Mouse (Mus musculus) gastrocnemius, postnatal 36 days (tissue): Measurements from ENCODE around the gene 4930502E18Rik. TPM values are rescaled to one million over a fixed set of nuclear protein-coding genes. Genes with fewer than 3 reads are reported as not detected.
"Not testable (repeated sequence)": the region's sequence is repeated elsewhere in the genome, so short reads cannot be mapped to it uniquely, and the experiment has no call there.

Experiments used
- DNase-seq, 2 experiments: peaks; one replicate each; pipeline ENCODE4 v3.0.0; 2022
- intact Hi-C: fragments of 180-260 bp; cut with DNase I; formaldehyde crosslinking; loops from one replicate; pipeline ENCODE4 v1.15.1; 2025
- long read RNA-seq, 2 experiments: library from polyadenylated mRNA; stranded (forward); transcript quantifications; one replicate each; pipeline ENCODE4 v2.0.0; 2021
- total RNA-seq, 2 experiments: library from RNA; stranded (reverse); gene quantifications; 2 replicates each; pipeline ENCODE4 v1.2.3; 2021

4930502E18Rik gene
- not detected for total RNA-seq
- long read RNA-seq, experiment 1 = 0 reads
- long read RNA-seq, experiment 2 = 0 reads

GRCm38 (mm10) chrX:53724596-53724995, at the start of gene 4930502E18Rik:
Gene 4930502E18Rik (plus strand): TSS chrX:53724826.
- intact Hi-C loops = no loop called here
- DNase-seq = no peak

DNA sequence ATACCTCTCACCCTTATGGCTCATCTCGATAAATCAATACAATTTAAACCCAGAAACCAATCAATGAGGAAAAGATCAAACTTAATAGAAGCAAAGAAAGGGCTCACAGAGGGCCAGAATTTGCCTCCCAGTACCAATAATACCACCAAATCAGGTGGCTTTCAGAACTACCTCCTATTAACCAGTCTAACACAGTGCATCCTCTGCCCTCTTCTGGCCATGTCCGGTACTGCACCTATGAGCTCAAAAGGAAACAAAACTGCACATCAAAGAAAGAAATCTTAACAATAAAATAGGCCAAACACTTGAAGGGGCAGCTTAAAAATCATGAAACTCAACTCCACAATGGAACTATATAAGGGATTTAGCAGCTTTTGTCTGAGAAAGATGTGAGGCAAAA, 47.7 kb upstream of the 4930502E18Rik start:
- peak; percentile 34 to 47 for DNase-seq
- intact Hi-C loops = not testable (repeated sequence)

GRCm38 (mm10) chrX:53682650-53683049, 42.0 kb upstream of the 4930502E18Rik start:
- DNase-seq, intact Hi-C loops: not testable (repeated sequence)

- DNase-seq, intact Hi-C loops: not testable (repeated sequence)
These were observed 40.0 kb upstream of the 4930502E18Rik start for GRCm38 (mm10) chrX:53684676-53685075.

DNA sequence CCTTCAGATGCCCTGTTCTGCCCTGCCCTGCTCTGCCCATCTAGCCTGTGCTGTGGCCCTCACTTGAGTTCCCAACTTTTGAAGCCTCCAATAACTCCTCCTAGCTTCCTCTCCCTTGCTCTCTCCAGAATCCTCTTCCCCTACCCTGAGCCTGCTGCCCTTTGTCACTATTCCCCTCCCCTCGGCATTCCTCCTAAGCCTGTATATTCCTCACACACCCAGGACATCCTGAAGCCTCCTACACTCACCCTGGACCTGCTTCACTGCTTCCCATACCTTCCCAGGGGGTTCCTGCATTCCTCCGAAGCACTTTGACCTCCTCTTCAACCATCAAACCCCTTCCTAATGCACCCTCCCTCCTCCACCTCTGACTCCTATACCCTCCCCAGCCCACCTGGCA, 32.6 kb upstream of the 4930502E18Rik start:
- DNase-seq = no peak
- intact Hi-C loops = no loop called here

GRCm38 (mm10) chrX:53693141-53693540, 31.5 kb upstream of the 4930502E18Rik start:
- intact Hi-C loops = no loop called here
- no peak for DNase-seq

GRCm38 (mm10) chrX:53694008-53694777, 30.4 kb upstream of the 4930502E18Rik start:
- intact Hi-C loops = no loop called here
- DNase-seq = no peak

- no peak for DNase-seq
- intact Hi-C loops = no loop called here
These were observed 25.4 kb upstream of the 4930502E18Rik start for GRCm38 (mm10) chrX:53699225-53699624.

DNA sequence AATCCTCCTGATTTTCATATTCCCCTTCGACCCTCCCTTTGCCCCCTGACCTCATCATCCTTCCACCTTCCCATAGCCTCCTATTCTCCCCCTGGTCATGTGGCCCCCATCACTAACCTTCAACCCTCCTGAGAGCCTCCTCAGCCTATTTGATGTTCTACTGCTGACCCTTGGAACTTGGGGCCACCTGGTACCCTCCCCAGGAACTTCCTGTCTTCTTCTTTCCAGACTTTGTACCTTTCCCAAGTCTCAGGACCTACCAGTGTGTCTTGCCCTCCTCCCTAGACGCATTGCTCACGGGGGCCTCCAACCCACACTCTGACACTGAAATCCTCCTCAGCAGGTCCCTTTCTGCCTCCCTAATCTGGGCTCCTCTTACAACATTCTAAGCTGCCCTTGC, 22.0 kb upstream of the 4930502E18Rik start:
- intact Hi-C loops = no loop called here

DNA sequence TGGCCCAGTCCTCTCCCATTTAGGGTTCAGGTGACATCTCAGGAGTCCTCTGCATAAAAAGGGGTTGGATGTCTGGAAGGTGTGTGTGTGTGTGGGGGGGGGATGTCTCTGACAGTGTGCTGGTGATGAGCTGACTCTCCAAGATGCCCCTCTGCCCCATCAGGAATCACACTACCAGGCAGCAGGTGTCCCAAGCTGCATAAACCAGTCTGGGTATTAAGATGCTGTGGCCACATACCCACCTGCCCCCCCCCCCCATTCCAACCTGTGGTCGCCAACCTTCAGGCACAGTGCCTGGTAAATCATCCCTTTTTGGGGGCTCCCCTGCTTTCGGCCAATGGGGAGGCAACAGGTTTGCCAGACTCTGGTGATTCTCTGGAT, 8.7 kb upstream of the 4930502E18Rik start:
- intact Hi-C loops = no loop called here
- no peak for DNase-seq

More for the DNA sequence above, 22.0 kb upstream of the 4930502E18Rik start:
- no peak for DNase-seq

DNA sequence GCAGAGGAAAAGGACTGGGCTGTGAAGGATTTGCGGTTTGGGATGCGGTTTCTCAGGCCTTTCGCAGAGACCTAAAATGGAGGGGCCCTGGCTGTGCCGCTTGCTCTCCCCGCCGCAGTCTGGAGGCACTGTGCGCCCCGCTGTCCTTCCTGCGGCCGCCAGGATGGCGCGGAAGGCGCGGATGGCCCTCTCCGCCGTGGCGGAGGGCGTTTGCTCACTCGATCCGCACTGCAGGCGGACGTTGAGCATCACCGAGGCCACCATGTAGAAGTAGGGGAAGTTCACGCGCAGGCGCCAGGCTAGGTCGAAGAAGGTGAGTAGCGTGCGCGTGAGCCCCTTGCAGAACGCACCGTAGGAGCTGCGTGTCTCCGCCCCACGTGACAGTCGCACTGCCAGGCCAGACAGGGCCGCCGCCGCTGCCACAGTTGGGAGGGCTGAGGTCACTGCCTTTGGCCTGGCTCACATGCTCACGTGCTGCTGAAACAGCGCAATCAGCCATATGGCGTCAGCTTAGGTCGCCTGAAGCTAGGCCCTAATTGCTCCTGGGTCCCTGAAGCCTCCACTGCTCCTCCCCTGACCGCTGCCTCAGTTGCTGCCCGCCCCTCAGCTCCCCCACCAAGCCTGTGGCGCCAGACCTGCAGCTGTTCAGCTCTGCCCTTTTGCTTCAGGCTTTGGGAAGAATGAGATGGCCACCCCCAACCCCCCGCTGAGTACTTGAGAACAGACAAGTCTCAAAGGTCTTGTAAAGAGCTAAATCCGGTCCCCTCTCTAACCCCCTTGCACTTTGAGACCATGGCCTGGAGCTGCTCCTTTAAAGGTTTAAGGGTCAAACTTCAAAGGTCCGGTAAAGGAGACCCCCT, 8.1 kb upstream of the 4930502E18Rik start:
- intact Hi-C loops = no loop called here
- DNase-seq = peak in 1 of 2 experiments; percentile 18

DNA sequence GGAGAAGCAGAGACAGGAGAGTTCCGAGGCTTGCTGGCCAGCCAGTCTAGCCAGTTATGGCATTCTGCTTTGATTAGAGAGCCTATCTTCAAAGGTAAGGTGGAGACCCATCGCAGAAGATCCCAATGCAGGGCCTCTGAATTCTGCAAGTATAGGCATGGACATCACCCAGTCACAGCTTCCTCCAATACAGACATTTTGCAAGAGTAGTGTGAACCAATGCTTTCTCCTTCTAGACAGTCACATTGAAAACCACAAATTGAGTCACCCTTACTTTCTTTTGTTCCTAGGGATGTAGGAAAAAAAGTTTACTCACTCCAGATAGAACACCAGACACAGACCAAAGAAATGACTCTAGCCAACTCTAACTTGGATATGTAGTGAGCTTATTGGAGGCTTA, 4.3 kb downstream of the 4930502E18Rik start:
- DNase-seq = no peak
- intact Hi-C loops = no loop called here

- DNase-seq = no peak
- intact Hi-C loops = no loop called here
These were observed 28.2 kb downstream of the 4930502E18Rik start for GRCm38 (mm10) chrX:53752851-53753250.

- intact Hi-C loops = no loop called here
These were observed 33.1 kb downstream of the 4930502E18Rik start, which contains the start of gene 1700013H16Rik for GRCm38 (mm10) chrX:53757736-53758135. Gene 1700013H16Rik (minus strand): TSS chrX:53757831.

DNA sequence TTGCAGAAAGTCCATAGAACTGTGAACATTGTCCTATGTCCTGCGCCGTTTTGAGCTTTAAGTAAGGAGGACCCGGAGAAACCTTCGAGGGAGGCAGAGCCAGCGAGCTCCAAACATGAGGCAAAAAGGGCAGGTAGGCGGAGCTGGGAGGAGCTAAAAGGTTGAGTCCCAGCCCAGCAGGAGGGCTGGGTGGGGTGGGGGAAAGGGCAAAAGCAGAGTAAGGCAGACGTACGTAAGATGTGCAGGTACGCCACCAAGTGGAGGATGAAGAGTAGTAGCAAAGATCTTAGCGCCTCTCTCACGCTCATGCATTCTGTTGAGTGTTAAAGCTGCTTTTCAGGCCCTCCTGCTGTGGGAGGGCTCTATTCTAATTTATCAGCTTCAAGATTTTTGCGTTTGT, 51.6 kb downstream of the 4930502E18Rik start, which contains the start of gene Zfp36l3:
Zfp36l3 (minus strand) TSS at position 119 of the 400 bp plus-strand sequence.
- intact Hi-C loops = no loop called here
- DNase-seq = no peak

More at GRCm38 (mm10) chrX:53757736-53758135, 33.1 kb downstream of the 4930502E18Rik start, which contains the start of gene 1700013H16Rik:
- no peak for DNase-seq

Other genes with a start within 250 kb of the 4930502E18Rik start
- 1 to 10 TPM; 3.1 to 5.0 TPM for gene Rtl8c, start 116.8 kb upstream of the 4930502E18Rik start, total RNA-seq
- not detected for gene Gm14597, start 115.8 kb upstream of the 4930502E18Rik start, total RNA-seq
- 10 to 100 TPM; 63.6 to 70.8 TPM for gene Rtl8a, start 81.1 kb upstream of the 4930502E18Rik start, total RNA-seq
- gene Rtl8b, start 54.4 kb upstream of the 4930502E18Rik start, total RNA-seq = 10 to 100 TPM; 57.8 to 62.1 TPM
- not detected for gene 1700013H16Rik, start 33.0 kb downstream of the 4930502E18Rik start, total RNA-seq
- not detected for gene Zfp36l3, start 51.6 kb downstream of the 4930502E18Rik start, total RNA-seq
- gene Xlr, start 72.9 kb downstream of the 4930502E18Rik start, total RNA-seq = under 1 TPM in 1 of 2 experiments, not detected in 1; 0.36 TPM